ENCODE assay signal across 9 mouse cellular contexts in the genomic region with DNA sequence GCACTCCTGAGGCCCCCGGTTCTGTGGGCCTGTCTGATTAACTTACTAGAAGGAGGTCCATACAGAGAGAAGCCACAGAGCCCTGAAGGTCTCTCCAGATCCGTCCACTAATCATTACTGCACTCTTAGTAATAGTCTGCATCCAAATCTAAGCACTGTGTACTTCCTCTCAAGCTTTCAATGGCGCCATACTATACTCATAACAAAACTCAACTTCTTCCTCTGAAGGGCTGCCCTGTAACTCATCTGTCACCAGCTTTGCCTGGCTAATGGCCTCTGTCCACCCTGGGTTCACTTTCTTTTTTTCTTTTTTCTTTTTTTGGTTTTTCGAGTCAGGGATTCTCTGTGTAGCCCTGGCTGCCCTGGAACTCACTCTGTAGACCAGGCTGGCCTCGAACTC. TPM values are rescaled to one million over a fixed set of nuclear protein-coding genes. Genes with fewer than 3 reads are reported as not detected.
DNase-seq lines count a peak whose midpoint lies in the region; ATAC-seq and TF ChIP-seq lines count a peak whose summit lies in the region.
"Had no signal": no experiment of that assay in that cellular context is flagged by ENCODE, and none has a peak within 500 bp of the region (broad histone marks: within the 10 kb centered on the region; RNA-seq: fewer than 3 reads in every experiment).

No protein-coding gene starts in this region.

- H3K4me2 ChIP-seq in intestine, embryonic 15.5 days (replicated peaks), result peak overlapping the region; percentile 91
- peak overlapping the region; percentile 97; the same call in 1 of the 2 replicates for H3K4me2 ChIP-seq in midbrain, embryonic 15.5 days

- peaks cover 6% of the 10 kb centered on the region; the same call in 1 of the 2 replicates for H3K4me1 ChIP-seq in liver, adult 2 months (ENCODE audit: control insufficient read depth, insufficient read depth, low read length)
- 0 out of 2 replicates have a peak, but pooled peaks cover 2% of the 10 kb centered on the region for H3K4me1 ChIP-seq in cortical plate, adult 2 months (ENCODE audit: control insufficient read depth, insufficient read depth, low read length)
- peaks cover 20% of the 10 kb centered on the region for H3K4me1 ChIP-seq in intestine, embryonic 15.5 days (replicated peaks)
- peaks cover 17% of the 10 kb centered on the region for H3K4me1 ChIP-seq in midbrain, embryonic 15.5 days

- peaks cover 8% of the 10 kb centered on the region; the same call in 1 of the 2 replicates for H3K36me3 ChIP-seq in liver, adult 2 months (ENCODE audit: control insufficient read depth, insufficient read depth, low read length)
- peaks cover 6% of the 10 kb centered on the region; the same call in 1 of the 2 replicates for H3K36me3 ChIP-seq in intestine, embryonic 15.5 days
- peaks cover 9% of the 10 kb centered on the region for H3K36me3 ChIP-seq in midbrain, embryonic 15.5 days (replicated peaks)

- TF ChIP-seq CTCF in liver, adult 2 months (IDR thresholded peaks at IDR 0.05; ENCODE audit: low read depth, low read length), result no peak
- no peak for TF ChIP-seq CTCF in cortical plate, adult 2 months (IDR thresholded peaks at IDR 0.05; ENCODE audit: extremely low read depth, insufficient read depth, low read length)

- ATAC-seq in intestine, embryonic 15.5 days, result no peak
- ATAC-seq in midbrain, embryonic 15.5 days (replicated peaks), result no peak

- H3K9me3 ChIP-seq in intestine, embryonic 15.5 days, result no peaks in the 10 kb centered on the region
- no peaks in the 10 kb centered on the region for H3K9me3 ChIP-seq in midbrain, embryonic 15.5 days

- H3K79me2 ChIP-seq in liver, adult 2 months (ENCODE audit: control insufficient read depth, insufficient read depth, low read length), result peaks cover 7% of the 10 kb centered on the region; the same call in 1 of the 2 replicates

- 79% methylated on average over 5 of the region's 5 CpGs for WGBS in liver, adult 2 months
- 82% methylated on average over 5 of the region's 5 CpGs for WGBS in intestine, embryonic 15.5 days
- 89% methylated on average over 5 of the region's 5 CpGs for WGBS in midbrain, embryonic 15.5 days

- H3K27ac ChIP-seq in liver, adult 2 months (replicated peaks; ENCODE audit: insufficient read depth, low read depth, low read length), result 0 out of 2 replicates have a peak overlapping the region, but pooled peaks have one; percentile 12
- H3K27ac ChIP-seq in cortical plate, adult 2 months (ENCODE audit: insufficient read depth, low read length), result no peak overlapping the region
- H3K27ac ChIP-seq in intestine, embryonic 15.5 days, result no peak overlapping the region
- H3K27ac ChIP-seq in midbrain, embryonic 15.5 days, result no peak overlapping the region

- no peak for TF ChIP-seq POLR2A in liver, adult 2 months (IDR thresholded peaks at IDR 0.05; ENCODE audit: extremely low read depth, insufficient read depth, low read length)
- no peak for TF ChIP-seq POLR2A in cortical plate, adult 2 months (IDR thresholded peaks at IDR 0.05; ENCODE audit: extremely low read depth, insufficient read depth, low read length)

- DNase-seq in liver, adult 2 months (ENCODE audit: extremely low read depth, low read depth, low spot score), result no peak
- DNase-seq in liver, result no peak
- DNase-seq in layer of hippocampus, adult 18-20 months (ENCODE audit: low spot score in 2 of 2), result no peak
- DNase-seq in kidney, adult 8-10 months, result no peak
- DNase-seq: kidney, adult 11 months; lung, adult 2 months had no signal

- H3K9ac ChIP-seq in liver, adult 2 months (ENCODE audit: low read depth, low read length), result no peak overlapping the region
- no peak overlapping the region for H3K9ac ChIP-seq in intestine, embryonic 15.5 days
- H3K9ac ChIP-seq in midbrain, embryonic 15.5 days, result peak overlapping the region; percentile 59; the same call in 1 of the 2 replicates

- H3K27me3 ChIP-seq in liver, adult 2 months (ENCODE audit: control insufficient read depth, insufficient read depth, low read length), result no peaks in the 10 kb centered on the region
- no peaks in the 10 kb centered on the region for H3K27me3 ChIP-seq in intestine, embryonic 15.5 days (replicated peaks)
- no peaks in the 10 kb centered on the region for H3K27me3 ChIP-seq in midbrain, embryonic 15.5 days (replicated peaks)

- no peak overlapping the region for H3K4me3 ChIP-seq in liver, adult 2 months (ENCODE audit: insufficient read depth, low read depth, low read length)
- peak overlapping the region; percentile 79; the same call in 1 of the 2 replicates for H3K4me3 ChIP-seq in cortical plate, adult 2 months (ENCODE audit: insufficient read depth, low read length)
- no peak overlapping the region for H3K4me3 ChIP-seq in intestine, embryonic 15.5 days (replicated peaks)
- no peak overlapping the region for H3K4me3 ChIP-seq in midbrain, embryonic 15.5 days

RNA-seq across cellular contexts. Expression of a gene that starts 1.5 kb away (rescaled TPM):
- total RNA-seq in liver, adult 2 months (2014; rRNA removed), result 6.1 and 8.5 TPM in 2 replicates
- polyA plus RNA-seq in liver, adult 2 months (2012; rRNA removed), result 17.3 and 22.7 TPM in 2 replicates
- 103 and 104 TPM in 2 replicates for polyA plus RNA-seq in cortical plate, adult 2 months (2012; rRNA removed)
- polyA plus RNA-seq in intestine, embryonic 15.5 days (2015; fragmentation: Nextera tagmentation; extraction: Ambion mirVana), result 22.7 and 23.2 TPM in 2 replicates
- 32.1 and 33.2 TPM in 2 replicates for polyA plus RNA-seq in midbrain, embryonic 15.5 days (2015; fragmentation: Nextera tagmentation; extraction: Ambion mirVana)
- total RNA-seq in layer of hippocampus, adult 18-20 months (2021), result 10 to 100 TPM; 79.0 to 95.7 TPM

RNA-seq across cellular contexts. Expression of a gene that starts 38.3 kb away (rescaled TPM):
- 76.3 and 81.0 TPM in 2 replicates for total RNA-seq in liver, adult 2 months (2014; rRNA removed)
- 37.7 and 43.1 TPM in 2 replicates for polyA plus RNA-seq in liver, adult 2 months (2012; rRNA removed)
- 48.8 and 50.6 TPM in 2 replicates for polyA plus RNA-seq in cortical plate, adult 2 months (2012; rRNA removed)
- 86.5 and 92.1 TPM in 2 replicates for polyA plus RNA-seq in intestine, embryonic 15.5 days (2015; fragmentation: Nextera tagmentation; extraction: Ambion mirVana)
- 62.1 and 65.5 TPM in 2 replicates for polyA plus RNA-seq in midbrain, embryonic 15.5 days (2015; fragmentation: Nextera tagmentation; extraction: Ambion mirVana)
- total RNA-seq in layer of hippocampus, adult 18-20 months (2021), result 10 to 100 TPM; 66.1 to 66.9 TPM

RNA-seq across cellular contexts. Expression of a gene that starts 38.3 kb away (rescaled TPM):
- total RNA-seq in liver, adult 2 months (2014; rRNA removed), result 4.0 and 5.1 TPM in 2 replicates
- polyA plus RNA-seq in liver, adult 2 months (2012; rRNA removed), result 12.6 and 18.0 TPM in 2 replicates
- 10.1 and 11.2 TPM in 2 replicates for polyA plus RNA-seq in cortical plate, adult 2 months (2012; rRNA removed)
- polyA plus RNA-seq in intestine, embryonic 15.5 days (2015; fragmentation: Nextera tagmentation; extraction: Ambion mirVana), result 14.1 and 15.1 TPM in 2 replicates
- 5.2 and 5.8 TPM in 2 replicates for polyA plus RNA-seq in midbrain, embryonic 15.5 days (2015; fragmentation: Nextera tagmentation; extraction: Ambion mirVana)
- total RNA-seq in layer of hippocampus, adult 18-20 months (2021), result 1 to 10 TPM; 4.5 to 5.3 TPM

RNA-seq across cellular contexts. Expression of a gene that starts 41.1 kb away (rescaled TPM):
- total RNA-seq in liver, adult 2 months (2014; rRNA removed), result 10.0 and 11.2 TPM in 2 replicates
- 4.8 and 7.8 TPM in 2 replicates for polyA plus RNA-seq in liver, adult 2 months (2012; rRNA removed)
- polyA plus RNA-seq in cortical plate, adult 2 months (2012; rRNA removed), result 25.5 and 25.7 TPM in 2 replicates
- polyA plus RNA-seq in intestine, embryonic 15.5 days (2015; fragmentation: Nextera tagmentation; extraction: Ambion mirVana), result 48.5 and 50.7 TPM in 2 replicates
- polyA plus RNA-seq in midbrain, embryonic 15.5 days (2015; fragmentation: Nextera tagmentation; extraction: Ambion mirVana), result 78.3 and 79.6 TPM in 2 replicates
- total RNA-seq in layer of hippocampus, adult 18-20 months (2021), result 10 to 100 TPM; 17.7 to 18.0 TPM

RNA-seq across cellular contexts. Expression of a gene that starts 48.1 kb away (rescaled TPM):
- total RNA-seq in liver, adult 2 months (2014; rRNA removed), result 40.7 and 52.9 TPM in 2 replicates
- polyA plus RNA-seq in liver, adult 2 months (2012; rRNA removed), result 25.4 and 28.3 TPM in 2 replicates
- polyA plus RNA-seq in cortical plate, adult 2 months (2012; rRNA removed), result 108 TPM in 2 replicates
- polyA plus RNA-seq in intestine, embryonic 15.5 days (2015; fragmentation: Nextera tagmentation; extraction: Ambion mirVana), result 90.4 and 91.7 TPM in 2 replicates
- 101 and 103 TPM in 2 replicates for polyA plus RNA-seq in midbrain, embryonic 15.5 days (2015; fragmentation: Nextera tagmentation; extraction: Ambion mirVana)
- total RNA-seq in layer of hippocampus, adult 18-20 months (2021), result 100 to 1,000 TPM in 1 of 2 experiments, 10 to 100 TPM in 1; 94.2 to 105 TPM
